Mouse (Mus musculus): ENCODE measurements at regions not wholly inside any gene's neighbourhood (a gene's known extent, or its start where the extent isn't known, plus 50 kb on each side); places are given as distances from the start of the nearest gene placed in this dataset.
A peak's percentile ranks its signal among the peaks of the same experiment; 100 is the strongest.

- WGBS, result 78% methylated on average over 1 of the region's 1 CpGs
- ATAC-seq (ENCODE audit: insufficient number of reproducible peaks, low FRiP score, low TSS enrichment, low read depth), result no peak
Measured at GRCm38 (mm10) chr1:127028872-127029497, 175.8 kb upstream of the Mgat5 start.

GRCm38 (mm10) chr1:127023100-127023499 lies 181.7 kb upstream of the Mgat5 start:
- 77% methylated on average over 3 of the region's 3 CpGs for WGBS
- H3K27me3 ChIP-seq (ENCODE audit: control insufficient read depth, insufficient read depth, low read length), result no peaks in the 10 kb centered on the region
- no peaks in the 10 kb centered on the region for H3K9me3 ChIP-seq (ENCODE audit: control insufficient read depth, low read length)
- H3K36me3 ChIP-seq (ENCODE audit: control insufficient read depth, insufficient read depth, low read length), result no peaks in the 10 kb centered on the region
- no peak overlapping the region for H3K27ac ChIP-seq (replicated peaks; ENCODE audit: low read depth, low read length)
- H3K4me3 ChIP-seq (ENCODE audit: low read depth, low read length), result no peak overlapping the region
- no peak overlapping the region for H3K9ac ChIP-seq (ENCODE audit: low read length)
- no peak for ATAC-seq (ENCODE audit: insufficient number of reproducible peaks, low FRiP score, low TSS enrichment, low read depth)
- H3K4me2 ChIP-seq (ENCODE audit: low read depth, severe bottlenecking), result no peak overlapping the region
- no peaks in the 10 kb centered on the region for H3K4me1 ChIP-seq (ENCODE audit: control insufficient read depth, insufficient read depth, low read length)
- no peak for DNase-seq (ENCODE audit: low spot score)

More at GRCm38 (mm10) chr1:127028872-127029497, 175.8 kb upstream of the Mgat5 start:
- Histone ChIP-seq H3K9ac (ENCODE audit: low read length) (no peak overlapping the region), H3K27me3 (ENCODE audit: control insufficient read depth, insufficient read depth, low read length) (no peaks in the 10 kb centered on the region), H3K9me3 (ENCODE audit: control insufficient read depth, low read length) (no peaks in the 10 kb centered on the region), H3K4me3 (ENCODE audit: low read depth, low read length) (no peak overlapping the region), H3K36me3 (ENCODE audit: control insufficient read depth, insufficient read depth, low read length) (no peaks in the 10 kb centered on the region), H3K4me1 (ENCODE audit: control insufficient read depth, insufficient read depth, low read length) (no peaks in the 10 kb centered on the region), H3K27ac (replicated peaks; ENCODE audit: low read depth, low read length) (no peak overlapping the region), H3K4me2 (ENCODE audit: low read depth, severe bottlenecking) (no peak overlapping the region)
- no peak for DNase-seq (ENCODE audit: low spot score)

DNA sequence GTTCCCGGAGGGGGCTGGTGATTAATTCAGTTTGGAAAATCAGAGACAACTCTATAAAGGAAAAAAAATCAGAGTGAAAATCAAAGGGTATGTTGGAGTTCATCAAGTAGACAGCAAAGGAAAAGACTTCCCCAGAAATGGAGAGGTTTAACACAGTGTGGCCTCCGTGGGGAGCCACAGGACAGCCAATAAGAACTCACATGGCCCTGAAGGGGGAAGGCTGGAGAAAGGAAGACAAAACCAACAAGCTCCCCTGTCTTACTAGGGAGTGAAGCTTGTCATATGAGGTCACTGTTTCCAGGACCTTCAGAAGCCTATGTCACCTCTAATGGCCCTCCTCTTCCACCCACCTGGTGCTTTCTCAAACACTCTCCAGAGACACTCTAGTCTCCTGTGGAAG lies 187.1 kb upstream of the Nckap5 start:
- H3K27me3 ChIP-seq (ENCODE audit: control insufficient read depth, insufficient read depth, low read length), result no peaks in the 10 kb centered on the region
- no peak overlapping the region for H3K9ac ChIP-seq (ENCODE audit: low read length)
- no peak overlapping the region for H3K27ac ChIP-seq (replicated peaks; ENCODE audit: low read depth, low read length)
- H3K4me3 ChIP-seq (ENCODE audit: low read depth, low read length), result no peak overlapping the region
- H3K4me2 ChIP-seq (ENCODE audit: low read depth, severe bottlenecking), result no peak overlapping the region
- DNase-seq (ENCODE audit: low spot score) (no peak), ATAC-seq (ENCODE audit: insufficient number of reproducible peaks, low FRiP score, low TSS enrichment, low read depth) (no peak)
- no peaks in the 10 kb centered on the region for H3K36me3 ChIP-seq (ENCODE audit: control insufficient read depth, insufficient read depth, low read length)
- no peaks in the 10 kb centered on the region for H3K4me1 ChIP-seq (ENCODE audit: control insufficient read depth, insufficient read depth, low read length)
- WGBS, result 81% methylated on average over 2 of the region's 2 CpGs
- H3K9me3 ChIP-seq (ENCODE audit: control insufficient read depth, low read length), result no peaks in the 10 kb centered on the region

- H3K4me3 ChIP-seq (ENCODE audit: low read depth, low read length), result no peak overlapping the region
- no peak overlapping the region for H3K9ac ChIP-seq (ENCODE audit: low read length)
- no peak overlapping the region for H3K27ac ChIP-seq (replicated peaks; ENCODE audit: low read depth, low read length)
- 74% methylated on average over 4 of the region's 4 CpGs for WGBS
- DNase-seq (ENCODE audit: low spot score), result no peak
- H3K4me2 ChIP-seq (ENCODE audit: low read depth, severe bottlenecking), result no peak overlapping the region
- H3K27me3 ChIP-seq (ENCODE audit: control insufficient read depth, insufficient read depth, low read length), result no peaks in the 10 kb centered on the region
- no peaks in the 10 kb centered on the region for H3K36me3 ChIP-seq (ENCODE audit: control insufficient read depth, insufficient read depth, low read length)
- H3K4me1 ChIP-seq (ENCODE audit: control insufficient read depth, insufficient read depth, low read length), result no peaks in the 10 kb centered on the region
- no peaks in the 10 kb centered on the region for H3K9me3 ChIP-seq (ENCODE audit: control insufficient read depth, low read length)
- ATAC-seq (ENCODE audit: insufficient number of reproducible peaks, low FRiP score, low TSS enrichment, low read depth), result no peak
Measured at GRCm38 (mm10) chr1:127015894-127016245, 185.3 kb upstream of the Nckap5 start.

DNA sequence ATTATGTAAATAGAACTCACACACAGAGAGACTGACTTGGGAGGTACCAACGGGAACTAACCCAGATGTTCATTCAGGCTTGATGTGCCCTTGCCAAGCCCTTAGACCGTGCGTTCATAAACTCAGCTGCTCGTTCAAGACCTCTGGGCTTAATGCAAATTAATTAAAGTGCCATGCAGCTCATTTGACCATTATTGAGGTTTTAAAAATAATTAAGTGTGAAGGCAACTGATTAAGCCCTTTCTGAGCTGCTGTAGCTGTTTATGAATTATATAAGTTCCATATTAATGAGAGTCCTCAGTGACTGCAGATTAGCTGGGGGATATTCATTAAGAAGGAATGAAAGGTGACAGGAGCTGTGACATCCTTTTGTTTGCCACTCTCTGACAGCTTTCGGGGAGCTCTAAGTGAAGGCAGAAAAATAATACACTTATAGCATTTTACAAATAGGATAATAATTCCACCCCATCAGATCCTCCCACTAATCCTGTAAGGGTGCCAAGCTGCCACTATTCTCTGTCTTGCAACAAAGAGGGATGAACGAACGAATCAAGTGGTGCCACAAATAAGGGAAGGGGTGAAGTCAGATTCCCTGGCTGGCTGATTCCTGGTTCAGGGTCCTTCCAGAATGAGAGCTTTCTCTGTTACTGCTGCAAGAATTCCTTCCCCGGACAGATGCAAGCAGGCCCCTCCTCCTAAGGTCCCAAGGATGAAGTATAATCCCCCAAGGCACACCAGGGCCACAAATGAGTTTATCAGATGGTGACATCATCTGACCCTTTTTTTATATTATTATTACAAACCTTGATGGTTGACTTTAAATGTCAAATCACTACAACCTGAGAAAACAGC lies 184.7 kb upstream of the Nckap5 start:
- DNase-seq (ENCODE audit: low spot score) (no peak), ATAC-seq (ENCODE audit: insufficient number of reproducible peaks, low FRiP score, low TSS enrichment, low read depth) (no peak)
- Histone ChIP-seq H3K4me2 (ENCODE audit: low read depth, severe bottlenecking) (no peak overlapping the region), H3K4me1 (ENCODE audit: control insufficient read depth, insufficient read depth, low read length) (no peaks in the 10 kb centered on the region), H3K27ac (replicated peaks; ENCODE audit: low read depth, low read length) (no peak overlapping the region), H3K36me3 (ENCODE audit: control insufficient read depth, insufficient read depth, low read length) (no peaks in the 10 kb centered on the region), H3K4me3 (ENCODE audit: low read depth, low read length) (no peak overlapping the region), H3K27me3 (ENCODE audit: control insufficient read depth, insufficient read depth, low read length) (no peaks in the 10 kb centered on the region), H3K9ac (ENCODE audit: low read length) (no peak overlapping the region), H3K9me3 (ENCODE audit: control insufficient read depth, low read length) (no peaks in the 10 kb centered on the region)
- 44% methylated on average over 8 of the region's 8 CpGs for WGBS

- H3K36me3 ChIP-seq (ENCODE audit: control insufficient read depth, insufficient read depth, low read length), result no peaks in the 10 kb centered on the region
- no peak overlapping the region for H3K4me3 ChIP-seq (ENCODE audit: low read depth, low read length)
- no peaks in the 10 kb centered on the region for H3K27me3 ChIP-seq (ENCODE audit: control insufficient read depth, insufficient read depth, low read length)
- DNase-seq (ENCODE audit: low spot score) (no peak), ATAC-seq (ENCODE audit: insufficient number of reproducible peaks, low FRiP score, low TSS enrichment, low read depth) (no peak)
- no peak overlapping the region for H3K4me2 ChIP-seq (ENCODE audit: low read depth, severe bottlenecking)
- H3K9ac ChIP-seq (ENCODE audit: low read length), result no peak overlapping the region
- 70% methylated on average over 6 of the region's 6 CpGs for WGBS
- no peaks in the 10 kb centered on the region for H3K4me1 ChIP-seq (ENCODE audit: control insufficient read depth, insufficient read depth, low read length)
- H3K9me3 ChIP-seq (ENCODE audit: control insufficient read depth, low read length), result no peaks in the 10 kb centered on the region
- H3K27ac ChIP-seq (replicated peaks; ENCODE audit: low read depth, low read length), result no peak overlapping the region
Measured at GRCm38 (mm10) chr1:127011901-127012300, 181.3 kb upstream of the Nckap5 start.

DNA sequence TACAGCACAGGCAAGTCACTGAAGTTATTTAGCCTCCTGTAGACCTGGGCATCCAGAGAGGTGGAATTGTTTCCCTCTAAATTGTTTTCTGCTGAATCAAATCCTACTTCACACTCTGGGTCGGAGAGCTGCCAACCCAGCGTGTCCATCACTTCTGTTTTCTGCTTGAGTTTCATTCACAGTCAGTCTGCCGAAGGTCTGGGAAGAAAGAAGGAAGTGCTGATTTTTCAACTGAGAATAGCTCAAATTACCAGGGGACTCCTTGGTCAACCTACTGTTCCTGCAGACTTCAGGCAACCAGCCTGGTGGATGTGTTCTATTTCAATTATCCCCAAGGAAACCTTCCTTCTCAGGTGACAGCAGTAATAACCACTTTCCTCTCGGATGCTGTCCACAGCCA lies 179.1 kb upstream of the Nckap5 start:
- 78% methylated on average over 4 of the region's 4 CpGs for WGBS
- no peak overlapping the region for H3K4me3 ChIP-seq (ENCODE audit: low read depth, low read length)
- no peak overlapping the region for H3K27ac ChIP-seq (replicated peaks; ENCODE audit: low read depth, low read length)

GRCm38 (mm10) chr1:127001700-127002099 lies 171.1 kb upstream of the Nckap5 start:
- WGBS, result 30% methylated on average over 7 of the region's 7 CpGs
- no peak overlapping the region for H3K27ac ChIP-seq (replicated peaks; ENCODE audit: low read depth, low read length)
- no peak overlapping the region for H3K4me2 ChIP-seq (ENCODE audit: low read depth, severe bottlenecking)
- H3K4me3 ChIP-seq (ENCODE audit: low read depth, low read length), result no peak overlapping the region
- DNase-seq (ENCODE audit: low spot score) (peak; percentile 47), ATAC-seq (ENCODE audit: insufficient number of reproducible peaks, low FRiP score, low TSS enrichment, low read depth) (peak; percentile 65)
- H3K4me1 ChIP-seq (ENCODE audit: control insufficient read depth, insufficient read depth, low read length), result no peaks in the 10 kb centered on the region; the same call in 1 of the 2 replicates
- no peaks in the 10 kb centered on the region for H3K9me3 ChIP-seq (ENCODE audit: control insufficient read depth, low read length)
- no peaks in the 10 kb centered on the region for H3K36me3 ChIP-seq (ENCODE audit: control insufficient read depth, insufficient read depth, low read length)
- no peaks in the 10 kb centered on the region for H3K27me3 ChIP-seq (ENCODE audit: control insufficient read depth, insufficient read depth, low read length)
- no peak overlapping the region for H3K9ac ChIP-seq (ENCODE audit: low read length)

More for the DNA sequence above, 179.1 kb upstream of the Nckap5 start:
- no peak overlapping the region for H3K4me2 ChIP-seq (ENCODE audit: low read depth, severe bottlenecking)
- H3K36me3 ChIP-seq (ENCODE audit: control insufficient read depth, insufficient read depth, low read length), result no peaks in the 10 kb centered on the region
- no peaks in the 10 kb centered on the region for H3K27me3 ChIP-seq (ENCODE audit: control insufficient read depth, insufficient read depth, low read length)
- no peaks in the 10 kb centered on the region for H3K9me3 ChIP-seq (ENCODE audit: control insufficient read depth, low read length)
- no peak for ATAC-seq (ENCODE audit: insufficient number of reproducible peaks, low FRiP score, low TSS enrichment, low read depth)
- H3K9ac ChIP-seq (ENCODE audit: low read length), result no peak overlapping the region
- no peak for DNase-seq (ENCODE audit: low spot score)
- H3K4me1 ChIP-seq (ENCODE audit: control insufficient read depth, insufficient read depth, low read length), result no peaks in the 10 kb centered on the region
